Mouse (Mus musculus) kidney, adult 2 months (tissue): ENCODE results near the gene Dnajb14.

Experiments used
- CTCF ChIP-seq: fragments of 200-500 bp; conservative IDR thresholded peaks from 2 replicates; pipeline ENCODE4 v1.5.1; 2011; ENCODE audit warnings: low read depth, mild to moderate bottlenecking, control low read depth, low read length, moderate library complexity, mixed read lengths; ENCODE audit not compliant: insufficient read depth, insufficient read length
- POLR2A ChIP-seq: fragments of 200-500 bp; IDR thresholded peaks from one replicate; pipeline ENCODE4 v1.6.1; 2011; ENCODE audit warnings: low read depth, low read length, control low read depth

DNA sequence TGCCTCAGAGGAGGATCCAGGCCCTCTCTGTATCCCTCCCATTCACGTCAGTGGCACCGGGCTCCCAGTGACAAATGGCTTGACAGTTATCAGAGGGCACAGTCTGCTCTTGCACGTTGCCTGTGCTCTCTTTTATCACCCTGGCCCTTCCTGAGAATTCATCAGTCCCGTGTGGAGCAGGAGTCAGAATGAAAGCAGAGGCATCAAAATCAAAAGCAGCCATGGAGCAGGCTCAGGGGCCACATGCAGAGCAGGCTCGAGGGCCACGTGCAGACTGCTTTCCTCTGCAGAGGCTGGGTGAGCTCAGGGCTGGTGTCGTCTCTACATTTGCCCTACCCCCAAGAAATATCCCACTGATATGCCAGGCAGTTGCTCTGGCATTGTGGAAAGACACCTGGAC, 84.3 kb downstream of the Dnajb14 start:
- TF ChIP-seq CTCF (no peak), POLR2A (no peak)
